Mouse (Mus musculus) testis, adult 2 months (tissue): ENCODE measurements around the gene Rce1. TPM values are rescaled to one million over a fixed set of nuclear protein-coding genes. Genes with fewer than 3 reads are reported as not detected.

ENCODE experiments used
- H3K27ac ChIP-seq: fragments of 200-500 bp; 2 replicates; pipeline ENCODE4 v1.5.1; 2012; ENCODE audit warnings: low read depth, low read length; ENCODE audit not compliant: control insufficient read depth, insufficient read depth
- H3K27me3 ChIP-seq: fragments of 200-500 bp; 2 replicates; pipeline ENCODE4 v1.6.1; 2012; ENCODE audit warnings: mild to moderate bottlenecking, low read length, moderate library complexity; ENCODE audit not compliant: control insufficient read depth, insufficient read depth
- H3K36me3 ChIP-seq: fragments of 200-500 bp; 2 replicates; pipeline ENCODE4 v1.6.1; 2012; ENCODE audit warnings: mild to moderate bottlenecking, low read length; ENCODE audit not compliant: control insufficient read depth, insufficient read depth
- H3K4me1 ChIP-seq: fragments of 200-500 bp; 2 replicates; pipeline ENCODE4 v1.6.1; 2012; ENCODE audit warnings: low read length; ENCODE audit not compliant: control insufficient read depth, insufficient read depth
- H3K4me3 ChIP-seq: fragments of 200-500 bp; 2 replicates; pipeline ENCODE4 v1.5.1; 2012; ENCODE audit warnings: low read depth, mild to moderate bottlenecking, low read length, moderate library complexity, mixed read lengths; ENCODE audit not compliant: control insufficient read depth
- CTCF ChIP-seq: fragments of 200-500 bp; IDR thresholded peaks from 2 replicates; pipeline ENCODE4 v1.5.1; 2012; ENCODE audit warnings: low read depth, mild to moderate bottlenecking, inconsistent platforms, low read length, moderate library complexity; ENCODE audit not compliant: control insufficient read depth, insufficient read depth, insufficient replicate concordance
- POLR2A ChIP-seq: fragments of 200-500 bp; IDR thresholded peaks from 2 replicates; pipeline ENCODE4 v1.6.1; 2012; ENCODE audit warnings: low read depth, mild to moderate bottlenecking, inconsistent platforms, low read length, moderate library complexity; ENCODE audit not compliant: control insufficient read depth
- polyA plus RNA-seq: library from polyadenylated mRNA; depleted of rRNA; stranded (reverse); fragments of >200 nt; gene quantifications from 2 replicates; pipeline ENCODE4 v1.2.3, GENCODE M21; 2012

Gene Rce1
- polyA plus RNA-seq, 1 experiment = 43.7 TPM

GRCm38 (mm10) chr19:4620721-4621120 lies 4.7 kb downstream of the Rce1 start:
- TF ChIP-seq CTCF (no peak), POLR2A (no peak)
- no peaks in the 10 kb centered on the region for H3K27me3 ChIP-seq
- H3K4me3 ChIP-seq = no peak overlapping the region
- H3K27ac ChIP-seq = no peak overlapping the region
- peaks cover 12% of the 10 kb centered on the region for H3K4me1 ChIP-seq
- H3K36me3 ChIP-seq = no peaks in the 10 kb centered on the region; the same call in none of the 2 replicates

GRCm38 (mm10) chr19:4619461-4619860 lies 6.0 kb downstream of the Rce1 start:
- no peak for TF ChIP-seq CTCF
- TF ChIP-seq POLR2A = no peak
- H3K4me1 ChIP-seq = peaks cover 15% of the 10 kb centered on the region
- H3K36me3 ChIP-seq = no peaks in the 10 kb centered on the region; the same call in none of the 2 replicates
- no peak overlapping the region for H3K27ac ChIP-seq
- no peak overlapping the region for H3K4me3 ChIP-seq
- H3K27me3 ChIP-seq = no peaks in the 10 kb centered on the region

GRCm38 (mm10) chr19:4618183-4618582 lies 7.3 kb downstream of the Rce1 start:
- H3K27me3 ChIP-seq = no peaks in the 10 kb centered on the region
- peaks cover 16% of the 10 kb centered on the region for H3K4me1 ChIP-seq
- no peaks in the 10 kb centered on the region; the same call in none of the 2 replicates for H3K36me3 ChIP-seq
- no peak for TF ChIP-seq POLR2A
- no peak for TF ChIP-seq CTCF
- no peak overlapping the region for H3K4me3 ChIP-seq
- H3K27ac ChIP-seq = no peak overlapping the region

GRCm38 (mm10) chr19:4616546-4616945 lies 8.9 kb downstream of the Rce1 start:
- Histone ChIP-seq H3K4me1 (peaks cover 16% of the 10 kb centered on the region), H3K4me3 (no peak overlapping the region), H3K27me3 (no peaks in the 10 kb centered on the region), H3K36me3 (no peaks in the 10 kb centered on the region; the same call in 1 of the 2 replicates), H3K27ac (no peak overlapping the region)
- TF ChIP-seq POLR2A = no peak
- no peak for TF ChIP-seq CTCF

GRCm38 (mm10) chr19:4615151-4616093 lies 10.0 kb downstream of the Rce1 start, which contains the start of gene Lrfn4:
Gene Lrfn4 (minus strand): TSS chr19:4615667.
- no peaks in the 10 kb centered on the region; the same call in 1 of the 2 replicates for H3K36me3 ChIP-seq
- H3K27me3 ChIP-seq = no peaks in the 10 kb centered on the region
- peak within 1 kb of the TSS; percentile 83 for H3K4me3 ChIP-seq
- H3K27ac ChIP-seq = peak within 1 kb of the TSS; percentile 21; the same call in 1 of the 2 replicates
- H3K4me1 ChIP-seq = peaks cover 16% of the 10 kb centered on the region
- TF ChIP-seq POLR2A (peak; percentile 18; the same call in 1 of the 2 replicates), CTCF (no peak)

- Histone ChIP-seq H3K36me3 (no peaks in the 10 kb centered on the region), H3K4me1 (peaks cover 16% of the 10 kb centered on the region), H3K27me3 (no peaks in the 10 kb centered on the region), H3K27ac (no peak overlapping the region), H3K4me3 (peak overlapping the region; percentile 83)
- TF ChIP-seq CTCF = no peak
- TF ChIP-seq POLR2A = no peak
These were observed 10.9 kb downstream of the Rce1 start for GRCm38 (mm10) chr19:4614305-4615150.

GRCm38 (mm10) chr19:4613464-4614304 lies 11.8 kb downstream of the Rce1 start:
- H3K4me3 ChIP-seq = no peak overlapping the region
- no peaks in the 10 kb centered on the region for H3K36me3 ChIP-seq
- H3K4me1 ChIP-seq = peaks cover 16% of the 10 kb centered on the region
- TF ChIP-seq CTCF (no peak), POLR2A (no peak)
- no peaks in the 10 kb centered on the region for H3K27me3 ChIP-seq
- no peak overlapping the region for H3K27ac ChIP-seq
